Mouse (Mus musculus): ENCODE measurements around the gene Auts2.

The Auts2 gene

DNA sequence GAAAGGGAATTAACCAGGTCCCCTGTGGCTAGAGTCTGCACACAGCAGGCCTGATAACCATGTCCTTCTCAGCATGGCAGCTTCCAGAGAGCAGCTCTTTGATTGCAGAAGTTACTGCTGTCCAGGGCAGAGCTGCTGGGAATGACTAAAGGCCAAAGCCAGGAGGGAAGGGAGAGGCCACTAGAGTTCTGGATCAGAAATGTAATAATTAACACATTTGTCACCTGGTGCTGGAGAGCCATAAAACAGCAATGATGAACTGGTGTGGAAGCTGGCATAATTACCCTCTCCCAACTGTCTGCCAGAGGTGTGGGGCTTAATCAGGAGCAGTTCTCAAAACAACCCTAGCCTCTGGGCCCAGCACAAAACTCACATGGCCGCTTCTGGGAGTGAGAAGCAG lies 552.6 kb downstream of the Auts2 start:
- WGBS: 92% methylated on average over 1 of the region's 1 CpGs

DNA sequence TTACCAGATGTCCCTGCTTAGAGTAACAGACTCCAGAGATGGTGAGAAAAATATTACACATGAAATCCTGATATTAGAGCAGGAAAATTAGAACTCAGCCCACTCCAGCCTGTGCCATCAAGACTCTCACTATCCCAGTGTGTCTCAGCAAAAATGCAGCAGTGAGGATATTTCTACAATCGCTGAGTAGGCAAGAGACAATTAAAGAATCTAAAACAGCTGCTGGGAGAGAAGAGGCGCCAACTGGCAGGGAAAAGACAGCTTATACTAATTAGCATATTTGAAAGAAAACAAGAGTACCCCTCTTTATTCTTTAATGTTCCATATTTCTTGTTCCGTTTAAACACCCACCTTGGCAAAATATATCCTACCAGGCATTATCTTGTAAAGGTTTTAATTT lies 561.7 kb downstream of the Auts2 start:
- 42% methylated on average over 3 of the region's 3 CpGs for WGBS

DNA sequence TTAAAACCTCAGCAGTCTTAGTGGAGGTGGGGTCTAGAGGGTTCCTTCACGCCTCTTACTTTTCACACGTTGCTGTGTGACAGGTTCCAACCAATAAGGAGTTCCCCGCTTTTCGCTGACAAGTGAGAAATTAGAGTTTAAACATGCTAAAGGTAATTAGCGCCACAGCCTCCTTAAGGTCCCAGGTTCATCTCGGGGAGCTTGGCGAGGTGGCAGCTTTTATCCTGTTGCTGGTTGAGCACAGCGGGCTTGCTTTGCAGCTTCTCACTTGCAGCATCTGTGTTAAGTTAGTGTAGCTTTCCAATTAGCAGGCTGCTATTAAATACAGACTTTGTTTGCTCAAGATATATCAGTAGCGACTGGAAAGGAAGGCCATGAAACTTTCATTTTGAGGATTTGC lies 564.2 kb downstream of the Auts2 start:
- 78% methylated on average over 9 of the region's 9 CpGs for WGBS

DNA sequence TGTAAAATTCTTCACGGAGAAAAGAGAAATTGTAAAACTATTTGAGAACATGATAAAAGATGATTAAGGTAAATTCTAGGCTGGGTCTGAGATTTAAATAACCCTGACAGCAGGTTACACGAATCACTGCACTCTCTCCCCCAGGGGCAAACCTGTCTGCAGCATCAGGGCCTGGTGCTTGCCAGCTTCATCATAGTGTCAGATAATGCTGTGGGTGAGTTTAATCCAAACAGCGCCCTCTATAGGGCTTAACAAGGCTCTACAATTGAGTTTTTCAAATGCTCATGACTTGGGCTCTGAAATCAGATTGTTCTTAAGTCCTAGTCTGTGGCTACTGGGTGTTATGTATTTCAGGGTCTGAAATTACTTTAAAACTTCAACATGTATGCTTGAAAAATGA lies 565.6 kb downstream of the Auts2 start:
- WGBS: 51% methylated on average over 3 of the region's 3 CpGs

DNA sequence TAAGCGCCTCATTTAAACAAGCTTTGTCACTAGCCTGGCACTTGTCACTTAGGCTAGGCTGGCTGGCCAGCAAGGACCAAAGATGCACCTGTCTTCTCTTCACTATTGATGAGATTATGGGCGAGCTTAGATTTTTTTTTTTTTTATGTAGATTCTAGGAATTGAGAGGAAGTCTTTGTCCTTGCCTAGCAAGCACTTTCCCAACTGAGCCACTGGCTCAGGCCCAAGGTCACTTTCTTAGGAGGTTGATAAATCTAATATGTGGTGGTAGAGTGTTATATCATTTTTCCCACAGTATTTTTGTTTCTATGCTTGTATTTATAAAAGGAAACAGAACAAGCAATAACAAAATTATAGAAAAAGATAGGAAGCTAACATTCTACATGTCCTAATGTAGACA lies 571.2 kb downstream of the Auts2 start:
- 88% methylated on average over 2 of the region's 2 CpGs for WGBS

DNA sequence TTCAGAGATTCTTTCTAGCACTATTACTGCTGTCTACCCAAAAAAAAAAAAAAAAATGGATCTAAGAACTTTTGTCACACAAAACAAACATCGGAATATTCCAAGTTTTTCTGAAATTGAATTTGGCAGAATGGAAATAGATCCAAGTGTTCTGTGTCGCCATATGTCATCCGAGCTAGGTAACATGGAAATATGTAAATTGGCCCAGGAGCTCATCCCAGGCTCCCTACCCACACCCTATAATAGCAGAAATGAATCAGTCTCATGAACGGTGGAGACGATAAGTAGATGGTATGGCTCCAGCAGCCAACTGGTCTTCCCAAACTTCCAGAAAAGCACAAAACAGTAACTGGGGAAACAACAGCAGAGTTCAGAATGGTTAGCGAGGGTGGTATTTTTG lies 577.6 kb downstream of the Auts2 start:
- 64% methylated on average over 6 of the region's 6 CpGs for WGBS

DNA sequence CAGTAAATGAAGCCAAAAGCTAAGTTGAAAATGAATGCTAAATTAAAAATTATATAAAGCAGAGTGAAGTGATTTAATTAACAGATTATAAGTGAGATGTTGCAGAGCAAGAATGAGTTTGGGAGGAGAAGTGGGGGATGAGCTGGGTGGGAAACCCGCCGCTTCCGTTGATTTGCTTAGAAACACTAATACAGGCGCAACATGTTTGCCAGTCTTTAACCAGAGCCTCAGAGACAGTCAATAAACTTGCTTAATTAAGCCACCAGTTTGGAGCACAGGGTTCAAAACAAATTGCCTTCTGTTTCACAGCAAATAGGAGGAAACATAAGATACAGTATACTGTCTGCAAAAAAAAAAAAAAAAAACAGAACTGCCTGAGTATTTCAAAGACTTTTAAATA lies 579.6 kb downstream of the Auts2 start:
- WGBS: 86% methylated on average over 4 of the region's 4 CpGs

DNA sequence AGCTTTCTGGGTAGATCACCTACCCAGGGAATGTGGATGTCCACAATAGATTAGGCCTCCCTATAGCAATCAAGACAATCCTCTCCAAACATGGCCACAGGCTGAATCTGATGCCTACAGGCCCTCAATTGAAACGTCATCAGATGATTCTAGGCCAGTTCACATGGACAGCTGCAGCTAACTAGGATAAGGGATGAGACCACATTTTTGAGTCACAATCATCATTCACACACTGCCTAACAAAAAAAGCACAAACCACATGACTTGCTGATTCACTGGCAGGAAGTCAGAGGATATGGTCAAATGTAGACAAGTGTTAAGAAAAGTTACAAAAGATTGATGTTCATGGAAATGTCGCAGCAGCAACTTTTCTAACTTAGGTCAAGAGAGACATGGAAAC lies 581.3 kb downstream of the Auts2 start:
- WGBS: 67% methylated on average over 2 of the region's 2 CpGs

DNA sequence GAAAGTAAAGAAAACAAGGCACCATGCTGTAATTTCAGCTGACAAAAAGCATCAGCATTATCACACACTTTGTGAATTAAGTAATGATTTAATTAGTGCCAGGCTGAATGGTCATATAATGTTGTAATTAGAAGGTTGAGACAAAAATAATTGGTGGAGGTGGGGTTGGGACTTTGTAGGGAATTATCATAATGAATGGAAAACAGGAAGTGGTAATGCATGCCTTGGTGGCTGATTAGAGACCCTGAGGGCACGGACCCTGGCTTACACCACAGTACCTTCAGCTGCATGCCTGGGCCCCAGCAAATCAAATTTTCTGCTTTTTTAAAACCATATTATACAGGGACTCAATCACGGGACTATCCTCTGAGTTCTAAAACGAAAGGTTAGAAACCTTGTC lies 586.1 kb downstream of the Auts2 start:
- 88% methylated on average over 3 of the region's 3 CpGs for WGBS

DNA sequence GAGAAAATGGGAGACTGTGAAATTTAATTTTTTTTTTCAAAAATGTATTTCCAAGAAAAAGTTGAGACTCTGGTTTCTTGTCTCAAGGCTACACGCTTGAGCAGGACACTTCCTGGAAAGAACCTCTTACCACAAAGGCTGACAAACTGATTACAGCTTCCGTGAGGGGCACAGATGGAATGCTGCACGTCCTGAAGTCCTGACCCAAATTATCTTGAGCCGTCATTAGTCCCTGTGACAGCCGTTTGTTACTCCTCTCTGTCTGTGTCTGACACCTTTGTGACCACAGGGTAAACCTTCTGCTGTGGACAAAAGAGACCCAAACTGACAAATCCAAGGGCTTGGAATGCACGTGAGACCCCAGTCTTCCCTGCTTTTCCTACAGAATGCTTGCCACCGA lies 587.1 kb downstream of the Auts2 start:
- WGBS: 74% methylated on average over 7 of the region's 7 CpGs

DNA sequence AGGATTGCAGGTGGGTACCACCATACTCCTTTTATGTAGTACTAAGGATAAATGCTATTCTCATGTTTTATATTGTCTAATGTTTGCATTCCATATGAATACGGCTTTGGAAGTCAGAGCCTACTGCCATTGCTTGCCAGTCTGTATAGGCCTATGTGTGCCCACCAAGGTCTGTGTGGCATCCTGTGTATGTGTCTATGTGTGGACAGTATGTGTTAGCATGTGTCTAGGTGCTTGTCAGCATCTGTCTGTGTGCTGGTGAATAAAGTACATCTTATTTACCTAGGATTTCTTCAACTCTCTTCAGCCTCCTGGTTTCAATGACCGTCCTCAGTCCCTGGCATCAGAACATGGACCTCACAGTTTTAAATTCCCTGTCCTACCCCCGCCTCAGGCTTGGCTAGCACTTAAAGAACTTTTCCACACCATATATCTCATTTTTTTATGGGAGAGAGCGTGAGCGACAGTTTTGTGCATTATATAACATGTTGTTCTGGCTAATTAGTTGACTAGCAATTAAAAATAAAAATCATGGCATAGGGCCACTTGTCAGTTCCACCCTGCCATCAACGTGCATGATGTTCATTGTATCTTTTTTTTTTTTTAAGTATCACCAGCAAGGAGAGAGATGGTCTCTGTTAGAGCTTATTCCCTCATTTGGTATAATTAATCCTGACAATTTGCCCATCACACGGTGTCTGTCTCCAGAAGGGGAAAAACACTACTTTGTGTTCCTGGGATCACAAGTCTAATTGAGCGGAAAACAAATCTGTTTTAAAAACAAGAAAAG lies 587.7 kb downstream of the Auts2 start:
- WGBS: 75% methylated on average over 8 of the region's 8 CpGs

DNA sequence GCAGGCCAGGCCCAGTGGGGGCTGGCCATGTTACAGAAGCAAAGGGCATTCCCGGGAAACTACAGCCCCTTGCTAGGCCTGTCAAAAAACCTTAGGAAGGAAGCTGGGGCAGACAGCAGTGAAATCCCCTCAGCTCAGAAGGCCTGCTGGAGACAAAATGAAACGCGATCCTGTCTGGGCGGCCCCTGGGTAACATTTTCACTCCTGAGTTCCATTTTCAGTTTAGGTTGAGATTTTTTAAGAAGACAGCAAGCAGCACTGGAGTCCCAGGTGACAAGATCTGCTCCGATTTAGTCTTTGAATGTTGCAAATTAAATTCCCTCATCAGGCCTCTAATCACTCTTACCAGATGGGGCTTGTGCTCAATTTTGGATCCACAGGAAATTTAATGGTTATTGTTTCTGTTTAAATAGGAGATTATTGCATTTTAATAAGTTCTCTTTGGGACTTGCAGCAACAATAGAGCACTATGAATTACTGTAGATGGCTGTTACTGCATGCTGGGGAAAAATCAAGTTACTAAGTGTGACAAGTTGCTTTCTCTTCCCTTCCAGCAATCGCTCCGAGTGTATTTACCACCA lies 594.5 kb downstream of the Auts2 start:
- WGBS: 68% methylated on average over 7 of the region's 7 CpGs

DNA sequence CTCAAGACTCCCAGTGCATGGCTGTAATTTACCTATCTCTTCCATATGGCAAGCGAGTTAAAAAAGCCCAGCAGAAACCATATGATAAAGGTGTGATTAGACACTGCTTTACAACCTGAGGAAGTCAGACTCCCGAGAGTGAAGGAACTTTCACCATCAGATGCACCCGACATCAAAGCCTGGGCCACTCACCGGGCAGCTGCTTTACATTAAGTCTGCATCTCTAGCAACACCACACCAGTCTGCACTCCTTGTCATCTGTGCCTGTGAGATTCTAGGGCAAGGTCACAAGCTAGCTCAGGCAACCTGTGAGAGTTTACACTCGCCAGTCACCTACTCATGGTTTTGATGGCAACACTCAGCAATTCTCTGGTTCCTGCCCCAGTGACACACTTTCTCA lies 596.3 kb downstream of the Auts2 start:
- WGBS: 94% methylated on average over 5 of the region's 5 CpGs

DNA sequence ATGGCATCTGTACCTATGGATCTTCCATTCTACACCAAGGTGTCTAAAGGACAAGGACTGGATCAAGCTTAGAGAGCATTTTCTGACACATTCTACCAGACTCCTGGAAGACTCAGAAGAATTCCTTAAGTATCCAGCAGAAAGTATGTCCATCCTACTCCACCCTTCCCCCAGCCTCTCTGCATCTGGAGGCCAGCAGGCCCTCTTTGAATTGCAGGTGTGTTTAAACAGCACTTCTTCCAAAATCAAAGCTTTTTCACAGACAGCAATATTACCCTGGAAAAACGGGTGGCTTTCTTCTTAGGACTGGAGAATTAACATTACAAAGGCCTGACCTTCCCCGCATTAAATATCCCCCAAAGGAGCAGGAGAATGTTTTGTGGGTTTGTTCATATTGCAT lies 598.4 kb downstream of the Auts2 start:
- 78% methylated on average over 2 of the region's 2 CpGs for WGBS

DNA sequence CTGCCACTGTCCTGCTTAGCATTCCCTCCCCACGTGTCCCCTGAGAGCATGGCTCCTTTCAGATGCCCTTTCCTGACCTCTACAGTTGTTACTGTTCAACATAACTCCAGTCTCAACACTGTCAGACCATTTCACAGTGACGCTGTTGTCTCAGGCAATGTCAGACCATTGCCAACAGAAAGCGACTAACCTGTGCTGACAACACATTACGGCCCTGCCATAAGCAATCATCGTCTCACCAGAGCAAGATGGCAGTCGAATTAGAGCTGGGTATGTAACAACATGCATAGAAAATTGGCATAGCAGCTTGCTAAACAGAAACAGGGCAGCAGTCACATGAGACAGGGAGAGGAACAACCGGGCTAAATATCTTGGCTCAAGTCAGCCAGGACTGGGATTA lies 614.4 kb downstream of the Auts2 start:
- WGBS: 88% methylated on average over 7 of the region's 7 CpGs

DNA sequence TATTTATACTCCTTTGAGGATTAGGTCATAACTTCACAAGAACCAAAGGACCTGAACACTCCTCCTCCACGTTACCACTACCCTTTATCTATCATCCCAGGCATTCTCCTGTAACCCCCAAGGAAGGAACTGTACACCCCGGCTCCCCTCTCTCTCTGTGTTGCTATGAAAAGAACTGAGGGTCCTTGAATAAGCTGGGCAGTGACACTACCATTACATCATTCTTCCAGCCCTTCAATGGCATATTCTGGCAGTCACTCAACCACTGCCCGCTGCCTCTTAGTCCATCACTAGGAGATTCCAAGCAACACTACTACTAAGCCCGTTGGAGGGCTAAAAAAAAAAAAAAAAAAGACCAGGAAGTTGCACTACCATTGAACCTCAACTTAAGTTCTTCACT lies 620.4 kb downstream of the Auts2 start:
- WGBS: 70% methylated on average over 4 of the region's 4 CpGs

DNA sequence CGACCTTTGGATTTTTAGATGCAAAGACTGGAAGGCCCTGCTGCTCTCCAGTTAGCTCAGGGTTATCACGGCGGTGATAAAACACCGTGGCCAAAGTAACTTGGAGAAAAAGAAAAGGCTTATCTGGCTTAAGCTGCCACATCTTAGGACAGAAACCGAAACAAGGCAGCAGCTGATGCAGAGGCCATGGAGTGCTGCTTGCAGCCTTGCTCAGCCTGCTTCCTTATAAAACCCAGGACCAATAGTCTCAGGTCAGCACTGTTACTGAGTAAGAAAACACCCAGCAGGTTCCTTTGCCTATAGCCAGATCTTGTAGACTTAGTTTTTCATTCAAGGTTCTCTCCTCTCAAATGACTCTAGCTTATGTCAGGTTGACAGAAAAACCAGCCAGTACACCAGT lies 621.0 kb downstream of the Auts2 start:
- 85% methylated on average over 5 of the region's 5 CpGs for WGBS

DNA sequence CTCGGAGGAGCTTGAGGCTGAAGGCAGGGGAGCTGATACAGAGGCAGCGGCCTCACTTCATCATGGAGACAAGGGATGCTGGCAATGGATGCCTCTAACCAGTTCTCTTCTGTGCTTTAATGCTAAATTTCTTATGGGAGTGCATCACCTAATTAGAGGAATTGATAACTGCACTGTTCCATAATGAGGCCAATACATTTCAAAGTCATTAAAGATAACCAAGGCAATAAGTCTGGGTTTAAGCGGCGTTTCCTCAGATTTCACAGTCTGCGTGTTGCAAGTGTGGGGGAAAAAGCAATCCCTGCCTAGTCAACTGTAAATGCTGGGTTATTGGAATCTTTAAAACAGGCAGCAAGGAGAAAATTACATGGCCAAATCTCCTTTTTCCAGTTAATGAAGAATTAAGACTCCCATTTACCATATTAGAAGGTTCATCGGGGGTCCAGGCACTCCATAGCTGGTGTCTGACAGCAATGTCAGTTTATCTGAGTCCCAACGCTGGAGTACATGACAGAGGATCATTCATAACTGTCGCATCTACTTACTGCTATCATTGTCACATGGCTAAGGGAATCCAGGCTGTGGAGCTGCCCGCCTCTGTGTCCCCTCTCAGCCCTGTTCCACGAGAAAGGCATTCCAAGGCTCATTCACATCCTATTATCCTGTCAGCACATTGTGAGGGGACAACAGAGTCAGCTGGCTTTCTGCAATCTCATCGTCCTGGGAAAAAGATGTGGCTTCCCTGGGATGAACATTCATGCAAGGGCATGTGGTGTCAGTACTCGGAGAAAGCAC lies 623.0 kb downstream of the Auts2 start:
- WGBS: 84% methylated on average over 12 of the region's 12 CpGs

DNA sequence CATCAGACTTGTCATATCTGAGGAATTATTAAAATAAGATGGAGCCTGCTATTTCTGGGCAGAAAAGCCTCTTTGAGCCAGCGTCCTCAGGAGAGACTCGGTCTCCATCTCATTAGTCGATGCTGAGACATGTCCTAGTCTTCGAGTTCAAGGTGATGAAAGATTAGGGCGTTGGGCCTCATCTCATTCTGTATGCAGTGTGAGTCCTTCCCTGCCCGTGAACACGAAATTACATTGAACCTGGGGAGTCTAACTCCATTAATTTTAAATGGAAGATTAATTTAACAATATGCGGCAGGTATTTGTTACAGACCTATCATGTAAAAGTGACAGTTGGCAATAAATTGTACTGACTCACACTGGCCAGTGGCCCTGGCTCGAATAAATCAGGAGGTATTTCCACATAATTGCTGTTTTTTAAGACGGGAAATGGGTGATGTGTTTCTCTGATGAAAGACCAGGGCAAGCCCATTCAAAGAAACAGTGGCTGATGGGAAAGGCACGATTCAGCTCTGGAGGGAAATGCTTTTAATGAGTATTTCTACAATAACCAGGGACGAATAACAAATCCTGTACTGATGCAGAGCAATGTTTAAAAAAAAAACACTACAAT lies 626.2 kb downstream of the Auts2 start:
- 77% methylated on average over 12 of the region's 12 CpGs for WGBS

DNA sequence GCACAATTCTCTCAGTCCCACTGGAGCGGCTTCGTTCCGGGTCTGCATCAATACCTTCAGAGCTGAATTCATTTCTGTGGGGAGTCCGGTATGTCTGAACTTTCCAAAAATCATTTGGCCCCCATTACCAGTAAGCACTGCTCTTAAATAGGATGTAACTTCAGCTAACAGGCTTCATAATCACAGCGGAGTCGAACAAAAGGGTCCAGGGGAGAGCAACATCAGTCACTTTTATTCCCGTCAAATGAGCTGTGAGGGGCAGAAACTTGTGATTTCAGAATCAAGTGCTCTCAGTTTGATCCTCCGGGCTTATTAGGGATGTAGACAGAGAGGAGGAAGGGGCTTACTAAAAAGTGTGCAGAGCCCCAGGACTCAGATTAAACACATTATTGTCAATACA lies 629.6 kb downstream of the Auts2 start:
- whole genome bisulfite sequencing: 79% methylated on average over 8 of the region's 8 CpGs

DNA sequence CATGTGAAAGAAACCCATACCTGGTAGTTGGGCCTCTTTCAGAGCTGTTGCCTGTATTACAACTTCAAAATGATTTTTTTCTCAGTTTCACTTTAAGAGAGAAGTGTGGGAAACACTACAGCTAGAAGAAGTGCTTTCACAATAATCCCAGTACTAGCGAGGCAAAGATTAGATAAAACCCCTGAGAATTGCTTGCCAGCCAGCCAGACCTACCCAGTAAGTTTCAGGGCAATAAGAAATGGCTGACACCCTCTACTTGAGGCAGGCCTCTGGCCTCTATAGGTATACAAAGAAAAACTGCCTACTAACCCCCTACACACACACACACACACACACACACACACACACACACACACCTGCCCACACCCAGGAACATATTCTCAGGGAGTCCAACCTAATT lies 630.2 kb downstream of the Auts2 start:
- 88% methylated on average over 1 of the region's 1 CpGs for WGBS

DNA sequence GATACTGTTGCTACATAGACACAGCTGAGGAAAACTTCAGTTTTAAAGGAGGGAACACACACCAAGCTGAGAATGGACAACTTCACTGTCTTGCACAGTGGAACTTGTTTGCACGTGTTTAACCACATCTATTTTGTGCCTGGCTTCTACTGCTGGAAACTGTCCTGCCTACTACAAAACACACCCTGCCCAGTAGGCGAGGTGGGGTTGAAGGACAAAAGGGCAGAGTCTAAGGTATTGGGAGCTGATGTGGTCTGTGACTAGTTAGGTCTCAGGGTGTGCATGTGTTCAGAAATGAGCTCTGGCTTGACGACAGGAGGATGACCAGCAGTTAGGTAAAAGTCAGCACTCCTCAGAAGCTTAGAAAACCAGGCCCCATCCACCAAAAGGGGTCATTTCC lies 636.8 kb downstream of the Auts2 start:
- 85% methylated on average over 3 of the region's 3 CpGs for WGBS

DNA sequence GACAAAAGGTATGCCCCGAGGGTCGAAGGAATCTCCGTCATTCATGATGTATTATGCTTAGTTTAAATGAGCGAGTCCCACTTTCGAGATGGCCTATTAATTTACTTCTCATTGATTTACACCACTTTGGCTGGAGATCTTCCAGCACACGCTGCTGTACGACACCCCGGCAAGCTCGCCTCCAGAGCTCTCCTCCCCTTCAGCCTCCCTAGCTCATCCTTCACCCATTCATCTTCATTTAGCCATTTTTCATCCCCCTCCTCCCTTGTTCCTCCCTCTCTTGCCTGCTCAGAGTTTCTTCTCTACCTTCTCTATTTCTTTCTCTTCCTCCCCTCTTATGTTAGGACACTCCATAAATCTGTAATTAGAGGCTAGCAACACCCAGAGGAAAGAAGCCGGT lies 638.7 kb downstream of the Auts2 start:
- 80% methylated on average over 10 of the region's 10 CpGs for WGBS
